Mouse (Mus musculus): ENCODE results near the gene Guca1b. TPM values are rescaled to one million over a fixed set of nuclear protein-coding genes. Genes with fewer than 3 reads are reported as not detected.

Guca1b gene
- polyA plus RNA-seq, 1 experiment, result 0.36 TPM

DNA sequence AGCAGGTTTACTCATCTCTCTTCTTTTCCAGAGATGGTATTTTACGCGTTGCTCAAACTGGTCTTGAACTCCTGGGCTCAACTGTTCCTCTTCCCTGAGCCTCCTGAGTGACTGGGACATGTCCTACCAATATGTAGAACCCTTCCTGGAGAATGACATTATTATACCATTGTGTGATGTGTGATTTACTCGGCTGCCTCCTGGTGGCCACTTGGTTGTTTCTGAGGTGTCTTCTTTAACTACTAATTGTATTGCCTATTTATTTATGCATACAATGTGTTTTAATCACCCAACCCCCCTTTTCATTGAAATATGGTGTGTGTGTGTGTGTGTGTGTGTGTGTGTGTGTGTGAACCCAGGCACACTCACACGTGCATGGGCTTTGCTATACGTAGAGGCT, 45.6 kb downstream of the Guca1b start:
- Histone ChIP-seq H3K4me3 (ENCODE audit: control insufficient read depth, low read depth, low read length) (no peak overlapping the region), H3K4me1 (ENCODE audit: control insufficient read depth, insufficient read depth, low read length) (no peaks in the 10 kb centered on the region), H3K27me3 (ENCODE audit: control insufficient read depth, insufficient read depth, low read length) (no peaks in the 10 kb centered on the region), H3K36me3 (ENCODE audit: control insufficient read depth, insufficient read depth, low read length) (no peaks in the 10 kb centered on the region), H3K27ac (ENCODE audit: control insufficient read depth, insufficient read depth, low read depth, low read length) (no peak overlapping the region)
- TF ChIP-seq CTCF (IDR thresholded peaks at IDR 0.05; ENCODE audit: control insufficient read depth, insufficient read depth, insufficient replicate concordance, low read depth, low read length) (no peak), POLR2A (IDR thresholded peaks at IDR 0.05; ENCODE audit: control insufficient read depth, low read depth, low read length) (no peak)

DNA sequence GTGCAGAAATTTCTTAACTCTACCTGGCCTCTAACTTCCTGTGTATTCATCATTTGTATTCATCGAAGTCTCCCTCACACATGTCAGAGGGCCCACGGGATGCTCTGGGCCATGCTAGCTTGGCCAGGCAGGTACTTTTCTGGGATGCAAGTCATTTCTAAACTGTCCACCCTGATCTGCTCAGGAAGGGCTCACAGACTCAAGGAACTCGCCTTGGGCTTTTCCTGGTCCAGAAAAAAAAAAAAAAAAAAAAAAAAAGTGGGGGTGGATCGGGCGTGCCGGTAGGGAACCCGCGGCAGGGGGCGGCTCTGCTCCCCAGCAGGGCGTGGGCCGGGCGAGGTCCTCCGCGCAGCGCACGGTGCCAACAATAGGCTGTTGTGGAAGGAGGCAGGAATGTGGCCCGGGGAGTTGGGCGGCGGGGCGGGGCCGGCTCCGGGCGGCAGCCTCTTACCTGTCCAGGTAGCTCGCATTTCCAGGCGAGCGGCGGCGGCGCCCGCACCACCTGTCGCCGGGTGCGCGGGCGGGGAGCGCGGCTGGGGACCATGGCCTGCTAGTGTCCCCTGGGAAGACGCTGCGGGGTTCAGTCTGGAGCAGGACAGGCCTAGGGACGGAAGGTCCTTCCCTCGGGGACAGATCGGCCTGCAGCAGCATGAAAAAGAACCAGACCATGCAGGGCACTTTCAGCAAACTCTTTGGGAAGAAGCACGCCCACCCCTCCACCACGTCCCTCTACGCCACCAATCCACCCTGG, 51.1 kb downstream of the Guca1b start, which contains the start of gene AI661453:
TSS of gene AI661453 (plus strand) at position 460 of the 751 bp plus-strand sequence.
- no peaks in the 10 kb centered on the region for H3K27me3 ChIP-seq (ENCODE audit: control insufficient read depth, insufficient read depth, low read length)
- TF ChIP-seq CTCF (IDR thresholded peaks at IDR 0.05; ENCODE audit: control insufficient read depth, insufficient read depth, insufficient replicate concordance, low read depth, low read length), result no peak
- TF ChIP-seq POLR2A (IDR thresholded peaks at IDR 0.05; ENCODE audit: control insufficient read depth, low read depth, low read length), result no peak
- H3K4me1 ChIP-seq (ENCODE audit: control insufficient read depth, insufficient read depth, low read length), result peaks cover 3% of the 10 kb centered on the region; the same call in 1 of the 2 replicates
- no peak within 1 kb of the TSS for H3K27ac ChIP-seq (ENCODE audit: control insufficient read depth, insufficient read depth, low read depth, low read length)
- peak within 1 kb of the TSS; percentile 67 for H3K4me3 ChIP-seq (ENCODE audit: control insufficient read depth, low read depth, low read length)
- no peaks in the 10 kb centered on the region for H3K36me3 ChIP-seq (ENCODE audit: control insufficient read depth, insufficient read depth, low read length)

DNA sequence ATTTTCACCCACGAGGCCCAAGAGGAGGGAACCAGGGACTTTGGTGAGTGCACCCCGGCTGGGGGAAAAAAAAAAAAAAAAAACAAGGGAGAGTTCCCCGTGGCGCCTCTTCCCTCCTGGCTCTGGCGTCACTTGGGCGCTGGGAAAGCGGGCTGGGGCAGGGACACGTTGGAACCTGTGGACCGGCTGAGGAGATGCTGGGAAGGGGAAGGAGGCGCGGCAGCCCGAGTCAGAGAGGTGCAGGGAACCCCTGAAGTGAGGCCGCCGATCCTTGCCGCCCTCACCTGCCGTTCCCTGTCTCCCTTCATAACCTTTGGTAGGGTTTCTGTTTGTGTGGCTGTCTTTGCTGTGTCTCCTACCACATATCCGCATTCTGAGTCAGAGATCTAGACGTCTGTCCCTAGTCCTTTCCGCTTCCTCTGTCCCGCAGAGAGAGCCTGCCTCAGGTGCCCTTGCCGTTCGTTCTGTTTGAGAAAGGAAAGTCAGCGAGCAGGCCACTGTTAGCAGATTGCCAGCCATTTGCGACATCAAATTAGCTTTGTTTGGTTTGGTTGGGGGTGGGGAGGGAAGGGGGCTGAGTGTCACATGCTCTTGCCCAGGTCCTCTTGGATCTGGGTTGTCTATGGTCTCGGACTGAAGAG, 51.8 kb downstream of the Guca1b start, which contains the start of gene 1700001C19Rik:
TSS of gene 1700001C19Rik (minus strand) at position 470 of the 641 bp plus-strand sequence.
- Histone ChIP-seq H3K27ac (ENCODE audit: control insufficient read depth, insufficient read depth, low read depth, low read length) (no peak within 1 kb of the TSS), H3K27me3 (ENCODE audit: control insufficient read depth, insufficient read depth, low read length) (no peaks in the 10 kb centered on the region)

DNA sequence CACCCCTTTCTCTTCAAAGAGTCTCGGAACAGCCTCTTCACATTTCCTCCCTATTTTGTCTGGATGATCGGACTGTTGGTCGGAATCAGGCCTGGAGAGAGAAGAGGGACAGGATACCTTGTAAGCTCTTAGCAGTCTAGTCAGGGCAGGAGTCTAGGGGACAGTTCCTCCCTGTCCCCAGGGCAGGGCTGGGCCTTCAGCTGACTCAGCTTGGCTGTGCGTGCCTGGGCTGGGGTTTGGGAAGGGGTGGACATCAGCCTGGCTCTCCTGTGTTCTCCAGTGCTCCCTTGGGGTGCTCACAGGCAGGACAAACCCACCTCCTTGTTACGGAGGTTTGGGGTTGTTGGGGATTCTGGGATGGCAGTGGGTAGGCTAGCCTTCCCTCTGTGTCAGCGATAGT, 53.4 kb downstream of the Guca1b start:
- TF ChIP-seq CTCF (IDR thresholded peaks at IDR 0.05; ENCODE audit: control insufficient read depth, insufficient read depth, insufficient replicate concordance, low read depth, low read length), result no peak
- TF ChIP-seq POLR2A (IDR thresholded peaks at IDR 0.05; ENCODE audit: control insufficient read depth, low read depth, low read length), result no peak
- Histone ChIP-seq H3K27me3 (ENCODE audit: control insufficient read depth, insufficient read depth, low read length) (no peaks in the 10 kb centered on the region), H3K27ac (ENCODE audit: control insufficient read depth, insufficient read depth, low read depth, low read length) (no peak overlapping the region), H3K4me3 (ENCODE audit: control insufficient read depth, low read depth, low read length) (no peak overlapping the region), H3K36me3 (ENCODE audit: control insufficient read depth, insufficient read depth, low read length) (no peaks in the 10 kb centered on the region), H3K4me1 (ENCODE audit: control insufficient read depth, insufficient read depth, low read length) (peaks cover 3% of the 10 kb centered on the region; the same call in 1 of the 2 replicates)

More for the DNA sequence above, 51.8 kb downstream of the Guca1b start, which contains the start of gene 1700001C19Rik:
- H3K36me3 ChIP-seq (ENCODE audit: control insufficient read depth, insufficient read depth, low read length), result no peaks in the 10 kb centered on the region
- no peak for TF ChIP-seq CTCF (IDR thresholded peaks at IDR 0.05; ENCODE audit: control insufficient read depth, insufficient read depth, insufficient replicate concordance, low read depth, low read length)
- no peak for TF ChIP-seq POLR2A (IDR thresholded peaks at IDR 0.05; ENCODE audit: control insufficient read depth, low read depth, low read length)
- peaks cover 3% of the 10 kb centered on the region; the same call in 1 of the 2 replicates for H3K4me1 ChIP-seq (ENCODE audit: control insufficient read depth, insufficient read depth, low read length)
- peak within 1 kb of the TSS; percentile 67 for H3K4me3 ChIP-seq (ENCODE audit: control insufficient read depth, low read depth, low read length)

DNA sequence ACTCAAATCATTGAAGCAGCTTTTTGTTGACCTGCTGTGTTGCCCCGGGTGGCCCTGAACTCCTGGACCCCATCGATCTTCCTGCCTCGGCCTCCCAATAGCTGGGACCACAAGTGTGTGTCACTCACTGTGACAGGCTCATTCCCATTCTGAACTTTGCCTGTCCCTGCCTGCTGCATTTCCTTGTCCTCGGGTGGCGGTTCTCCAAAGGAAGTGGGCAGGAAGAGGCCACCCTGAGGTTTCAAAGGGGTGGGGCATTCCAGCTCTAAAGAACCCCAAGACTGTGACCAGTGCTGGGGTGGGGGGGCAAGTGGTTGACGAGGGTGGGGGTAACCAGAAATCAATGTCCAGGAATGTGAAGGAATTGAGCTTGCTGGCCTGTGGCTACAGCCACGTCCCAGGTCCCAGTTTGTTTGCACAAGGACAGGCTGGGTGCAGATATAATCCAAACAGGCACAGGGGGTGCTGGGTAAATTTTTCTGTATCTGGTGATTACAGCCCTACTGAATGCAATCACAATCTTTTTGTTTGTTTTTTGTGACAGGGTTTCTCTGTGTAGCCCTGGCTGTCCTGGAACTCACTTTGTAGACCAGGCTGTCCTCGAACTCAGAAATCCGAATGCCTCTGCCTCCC, 54.3 kb downstream of the Guca1b start:
- peaks cover 3% of the 10 kb centered on the region; the same call in 1 of the 2 replicates for H3K4me1 ChIP-seq (ENCODE audit: control insufficient read depth, insufficient read depth, low read length)
- H3K36me3 ChIP-seq (ENCODE audit: control insufficient read depth, insufficient read depth, low read length), result no peaks in the 10 kb centered on the region
- no peaks in the 10 kb centered on the region for H3K27me3 ChIP-seq (ENCODE audit: control insufficient read depth, insufficient read depth, low read length)
- no peak overlapping the region for H3K4me3 ChIP-seq (ENCODE audit: control insufficient read depth, low read depth, low read length)
- TF ChIP-seq CTCF (IDR thresholded peaks at IDR 0.05; ENCODE audit: control insufficient read depth, insufficient read depth, insufficient replicate concordance, low read depth, low read length), result no peak
- TF ChIP-seq POLR2A (IDR thresholded peaks at IDR 0.05; ENCODE audit: control insufficient read depth, low read depth, low read length), result no peak
- H3K27ac ChIP-seq (ENCODE audit: control insufficient read depth, insufficient read depth, low read depth, low read length), result no peak overlapping the region

DNA sequence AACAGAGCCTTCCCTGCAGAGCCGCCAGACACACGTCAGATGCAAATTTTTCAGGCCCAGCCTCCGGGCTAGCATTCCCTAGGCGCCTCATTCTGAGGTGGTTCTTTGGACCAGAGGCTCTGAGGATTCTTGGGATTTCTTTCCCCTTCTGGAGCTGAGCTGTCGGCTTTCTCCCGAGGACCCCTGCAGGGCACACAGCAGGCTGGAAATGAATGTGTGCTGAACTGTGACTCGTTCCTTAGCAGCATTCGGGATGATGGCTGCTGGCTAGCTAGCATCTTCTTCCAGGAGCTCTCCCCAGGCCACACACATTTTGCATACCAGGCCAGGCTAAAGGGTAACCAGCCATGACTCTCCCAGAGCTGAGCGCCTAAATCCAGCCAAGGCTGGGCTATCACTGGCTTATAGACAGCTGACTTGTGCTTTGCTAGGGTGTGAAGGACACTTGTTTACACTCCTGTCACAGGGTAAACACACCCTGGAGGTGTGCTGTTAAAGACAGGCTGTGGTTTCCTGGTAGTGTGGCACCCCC, 55.2 kb downstream of the Guca1b start:
- Histone ChIP-seq H3K27ac (ENCODE audit: control insufficient read depth, insufficient read depth, low read depth, low read length) (no peak overlapping the region), H3K27me3 (ENCODE audit: control insufficient read depth, insufficient read depth, low read length) (no peaks in the 10 kb centered on the region)

More for the DNA sequence above, 55.2 kb downstream of the Guca1b start:
- Histone ChIP-seq H3K4me3 (ENCODE audit: control insufficient read depth, low read depth, low read length) (no peak overlapping the region), H3K4me1 (ENCODE audit: control insufficient read depth, insufficient read depth, low read length) (peaks cover 3% of the 10 kb centered on the region; the same call in 1 of the 2 replicates), H3K36me3 (ENCODE audit: control insufficient read depth, insufficient read depth, low read length) (no peaks in the 10 kb centered on the region)
- no peak for TF ChIP-seq CTCF (IDR thresholded peaks at IDR 0.05; ENCODE audit: control insufficient read depth, insufficient read depth, insufficient replicate concordance, low read depth, low read length)
- TF ChIP-seq POLR2A (IDR thresholded peaks at IDR 0.05; ENCODE audit: control insufficient read depth, low read depth, low read length), result no peak

All from testis, adult 2 months (tissue).